Mouse (Mus musculus) hindbrain, embryonic 11.5 days (tissue): Measurements from ENCODE around the gene Atxn1l. TPM values are rescaled to one million over a fixed set of nuclear protein-coding genes. Genes with fewer than 3 reads are reported as not detected.

Experiments used
- ATAC-seq: fragments of 200-750 bp; cut with Nextera tagmentation; 2 replicates; pipeline ENCODE4 v1.8.0; 2017; ENCODE audit warnings: mild to moderate bottlenecking, moderate TSS enrichment, moderate library complexity; ENCODE audit not compliant: low FRiP score
- DNase-seq: peaks from one replicate; pipeline ENCODE4 v3.0.0-alpha.2; 2015; ENCODE audit warnings: low spot score
- H3K27ac ChIP-seq: fragments of 300-500 bp; sonication (generic); 2 replicates; pipeline ENCODE4 v1.5.1; 2014; ENCODE audit warnings: mild to moderate bottlenecking, low read depth, low read length
- H3K27me3 ChIP-seq: fragments of 300-500 bp; sonication (generic); 2 replicates; pipeline ENCODE4 v1.6.1; 2014; ENCODE audit warnings: mild to moderate bottlenecking, low read length, moderate library complexity, mixed read lengths; ENCODE audit not compliant: control insufficient read depth, insufficient read depth
- H3K36me3 ChIP-seq: fragments of 300-500 bp; sonication (generic); 2 replicates; pipeline ENCODE4 v1.6.1; 2014; ENCODE audit warnings: mild to moderate bottlenecking, low read length, moderate library complexity, mixed read lengths; ENCODE audit not compliant: control insufficient read depth, insufficient read depth
- H3K4me1 ChIP-seq: fragments of 300-500 bp; sonication (generic); replicated peaks from 2 replicates; pipeline ENCODE4 v1.6.1; 2014; ENCODE audit warnings: low read length, mixed read lengths; ENCODE audit not compliant: control insufficient read depth, insufficient read depth
- H3K4me2 ChIP-seq: fragments of 300-500 bp; sonication (generic); replicated peaks from 2 replicates; pipeline ENCODE4 v1.6.1; 2014; ENCODE audit warnings: mild to moderate bottlenecking, low read depth, low read length
- H3K4me3 ChIP-seq: fragments of 300-500 bp; sonication (generic); 2 replicates; pipeline ENCODE4 v1.5.1; 2014; ENCODE audit warnings: low read depth, low read length
- H3K9ac ChIP-seq: fragments of 300-500 bp; sonication (generic); 2 replicates; pipeline ENCODE4 v1.6.1; 2014; ENCODE audit warnings: low read depth, low read length
- H3K9me3 ChIP-seq: fragments of 300-500 bp; sonication (generic); 2 replicates; pipeline ENCODE4 v1.6.1; 2016; ENCODE audit warnings: low read length; ENCODE audit not compliant: control insufficient read depth
- WGBS: fragments of 180-500 bp; shearing (Covaris S2); extraction: QIAGEN DNeasy Blood & Tissue Kit; methylation state at CpG from one replicate; pipeline ENCODE4 v1.1.7; 2014; 5-methylcytosine and 5-hydroxymethylcytosine counted together
- polyA plus RNA-seq: library from polyadenylated mRNA; unstranded; fragments of >200 nt; fragmentation: Nextera tagmentation; extraction: Ambion mirVana; gene quantifications from 2 replicates; pipeline ENCODE4 v1.2.1, GENCODE M21; 2014

Atxn1l gene
- polyA plus RNA-seq, 1 experiment from 2014 or later = 5.9 TPM

GRCm38 (mm10) chr8:109706874-109707237 lies 30.7 kb downstream of the Atxn1l start:
- Histone ChIP-seq H3K36me3 (peaks cover 8% of the 10 kb centered on the region; the same call in 1 of the 2 replicates), H3K27ac (no peak overlapping the region), H3K27me3 (peaks cover 3% of the 10 kb centered on the region; the same call in 1 of the 2 replicates), H3K4me2 (peak overlapping the region; percentile 64), H3K4me3 (peak overlapping the region; percentile 99), H3K9me3 (no peaks in the 10 kb centered on the region), H3K9ac (no peak overlapping the region), H3K4me1 (peaks cover 5% of the 10 kb centered on the region; the same call in 1 of the 2 replicates)
- peak; percentile 83 for DNase-seq
- WGBS = 37% methylated on average over 2 of the region's 2 CpGs
- no peak for ATAC-seq

- WGBS = 1% methylated on average over 24 of the region's 30 CpGs
- peak; percentile 74 for DNase-seq
- Histone ChIP-seq H3K36me3 (0 out of 2 replicates have a peak, but pooled peaks cover 5% of the 10 kb centered on the region), H3K4me2 (peak overlapping the region; percentile 64), H3K27ac (peak overlapping the region; percentile 94), H3K9me3 (no peaks in the 10 kb centered on the region), H3K27me3 (peaks cover 3% of the 10 kb centered on the region; the same call in 1 of the 2 replicates), H3K4me1 (peaks cover 5% of the 10 kb centered on the region; the same call in 1 of the 2 replicates), H3K4me3 (peak overlapping the region; percentile 99), H3K9ac (peak overlapping the region; percentile 99)
- ATAC-seq = peak; percentile 66
These were observed 31.3 kb downstream of the Atxn1l start for GRCm38 (mm10) chr8:109706076-109706873.

- Histone ChIP-seq H3K27me3 (peaks cover 3% of the 10 kb centered on the region; the same call in 1 of the 2 replicates), H3K9ac (peak within 1 kb of the TSS; percentile 99), H3K36me3 (0 out of 2 replicates have a peak, but pooled peaks cover 5% of the 10 kb centered on the region), H3K9me3 (no peaks in the 10 kb centered on the region), H3K27ac (peak within 1 kb of the TSS; percentile 94), H3K4me3 (peak within 1 kb of the TSS; percentile 99), H3K4me2 (peak within 1 kb of the TSS; percentile 64), H3K4me1 (peaks cover 5% of the 10 kb centered on the region; the same call in 1 of the 2 replicates)
- DNase-seq = peak; percentile 99
- peak; percentile 88 for ATAC-seq
- under 1% methylated on average over 66 of the region's 100 CpGs for WGBS
These were observed 32.0 kb downstream of the Atxn1l start, which contains the start of gene Zfp821 for GRCm38 (mm10) chr8:109705320-109706075. Gene Zfp821 (plus strand): TSS chr8:109705546.

GRCm38 (mm10) chr8:109704565-109705319 lies 32.8 kb downstream of the Atxn1l start:
- Histone ChIP-seq H3K4me2 (peak overlapping the region; percentile 64), H3K27ac (no peak overlapping the region), H3K4me3 (peak overlapping the region; percentile 99), H3K27me3 (peaks cover 3% of the 10 kb centered on the region; the same call in 1 of the 2 replicates), H3K9ac (peak overlapping the region; percentile 99), H3K9me3 (no peaks in the 10 kb centered on the region), H3K36me3 (0 out of 2 replicates have a peak, but pooled peaks cover 2% of the 10 kb centered on the region), H3K4me1 (peaks cover 5% of the 10 kb centered on the region; the same call in 1 of the 2 replicates)
- ATAC-seq = no peak; the same call in 1 of the 2 replicates
- DNase-seq = no peak
- 13% methylated on average over 24 of the region's 24 CpGs for WGBS

GRCm38 (mm10) chr8:109698477-109698876 lies 39.1 kb downstream of the Atxn1l start:
- no peak overlapping the region for H3K27ac ChIP-seq
- 73% methylated on average over 3 of the region's 3 CpGs for WGBS
- ATAC-seq (no peak), DNase-seq (no peak)
- no peak overlapping the region for H3K4me3 ChIP-seq
- no peaks in the 10 kb centered on the region for H3K36me3 ChIP-seq
- no peaks in the 10 kb centered on the region for H3K4me1 ChIP-seq
- no peaks in the 10 kb centered on the region for H3K9me3 ChIP-seq
- H3K4me2 ChIP-seq = no peak overlapping the region
- no peaks in the 10 kb centered on the region; the same call in 1 of the 2 replicates for H3K27me3 ChIP-seq
- H3K9ac ChIP-seq = no peak overlapping the region

GRCm38 (mm10) chr8:109697754-109698153 lies 39.8 kb downstream of the Atxn1l start:
- H3K4me3 ChIP-seq = no peak overlapping the region
- no peak for DNase-seq
- no peaks in the 10 kb centered on the region for H3K4me1 ChIP-seq
- WGBS = 68% methylated on average over 1 of the region's 1 CpGs
- H3K27me3 ChIP-seq = no peaks in the 10 kb centered on the region; the same call in 1 of the 2 replicates
- H3K9ac ChIP-seq = no peak overlapping the region
- H3K36me3 ChIP-seq = no peaks in the 10 kb centered on the region
- H3K9me3 ChIP-seq = no peaks in the 10 kb centered on the region
- no peak overlapping the region for H3K27ac ChIP-seq
- no peak overlapping the region for H3K4me2 ChIP-seq
- ATAC-seq = no peak

- Histone ChIP-seq H3K4me3 (no peak overlapping the region), H3K36me3 (no peaks in the 10 kb centered on the region), H3K4me1 (no peaks in the 10 kb centered on the region; the same call in 1 of the 2 replicates), H3K4me2 (peak overlapping the region; percentile 71; the same call in 1 of the 2 replicates), H3K27me3 (no peaks in the 10 kb centered on the region), H3K27ac (no peak overlapping the region), H3K9me3 (no peaks in the 10 kb centered on the region), H3K9ac (no peak overlapping the region)
- 64% methylated on average over 6 of the region's 6 CpGs for WGBS
- ATAC-seq (no peak), DNase-seq (no peak)
These were observed 43.4 kb downstream of the Atxn1l start for GRCm38 (mm10) chr8:109694154-109694553.
